Mouse (Mus musculus): ENCODE results near the gene Pycr2.
"Not testable (repeated sequence)": the region's sequence is repeated elsewhere in the genome, so short reads cannot be mapped to it uniquely, and the experiment has no call there.

Gene Pycr2

DNA sequence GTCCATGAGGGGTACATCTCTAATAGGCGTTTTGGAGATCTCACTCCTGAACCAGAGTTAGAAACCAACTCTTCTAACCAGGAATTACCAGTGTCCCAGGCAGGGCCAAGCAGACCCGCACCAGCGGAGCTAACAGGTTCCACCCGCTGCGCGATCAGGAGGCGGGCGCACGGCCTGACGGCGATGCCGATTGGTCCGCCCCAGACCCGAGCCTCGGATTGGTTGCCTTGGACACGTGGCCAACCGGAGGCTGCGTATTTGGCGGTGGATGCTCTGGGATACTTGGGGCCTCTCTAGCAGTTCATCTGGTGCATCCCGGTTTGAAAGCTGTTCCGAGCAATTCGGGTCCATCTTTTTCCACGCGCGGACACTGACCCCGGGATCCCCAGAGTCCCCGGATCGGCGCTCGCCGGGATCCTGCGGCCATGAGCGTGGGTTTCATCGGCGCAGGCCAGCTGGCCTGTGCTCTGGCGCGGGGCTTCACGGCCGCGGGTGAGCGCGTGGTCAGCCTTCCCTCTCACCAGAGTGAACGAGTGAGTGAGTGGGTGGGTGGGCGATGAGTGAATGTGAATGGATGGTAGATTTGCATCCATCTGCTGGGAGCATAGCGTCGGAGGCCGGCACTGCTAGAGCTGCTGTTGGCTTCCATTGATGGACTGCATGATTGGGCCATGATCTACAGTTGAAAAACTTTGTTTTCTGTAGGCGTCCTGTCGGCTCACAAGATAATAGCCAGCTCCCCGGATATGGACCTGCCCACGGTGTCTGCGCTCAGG lies at the start of gene Pycr2:
Gene Pycr2, plus strand, starts transcription at position 255 of the 776 bp plus-strand sequence.
- peak; percentile 92 for DNase-seq

DNA sequence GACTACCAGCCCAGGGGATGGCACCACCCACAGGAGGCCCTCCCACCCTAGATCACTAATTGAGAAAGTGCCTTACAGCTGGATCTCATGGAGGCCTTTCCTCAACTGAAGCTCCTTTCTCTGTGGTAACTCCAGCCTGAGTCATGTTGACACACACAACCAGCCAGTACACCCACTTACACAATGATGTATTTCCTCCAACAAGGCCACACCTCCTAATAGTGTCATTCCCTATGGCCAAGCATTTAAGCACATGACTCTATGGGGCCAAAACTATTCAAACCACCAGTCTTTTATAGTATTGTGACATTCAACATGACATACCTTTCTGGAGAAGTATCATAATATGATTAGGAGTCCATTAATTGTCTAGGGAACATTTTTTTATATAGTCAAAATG lies 45.3 kb upstream of the Pycr2 start:
- no peak for DNase-seq

GRCm38 (mm10) chr1:180860030-180860429 lies 44.1 kb upstream of the Pycr2 start:
- no peak for DNase-seq

- DNase-seq, result no peak
These were observed 40.5 kb upstream of the Pycr2 start for GRCm38 (mm10) chr1:180863606-180864005.

DNA sequence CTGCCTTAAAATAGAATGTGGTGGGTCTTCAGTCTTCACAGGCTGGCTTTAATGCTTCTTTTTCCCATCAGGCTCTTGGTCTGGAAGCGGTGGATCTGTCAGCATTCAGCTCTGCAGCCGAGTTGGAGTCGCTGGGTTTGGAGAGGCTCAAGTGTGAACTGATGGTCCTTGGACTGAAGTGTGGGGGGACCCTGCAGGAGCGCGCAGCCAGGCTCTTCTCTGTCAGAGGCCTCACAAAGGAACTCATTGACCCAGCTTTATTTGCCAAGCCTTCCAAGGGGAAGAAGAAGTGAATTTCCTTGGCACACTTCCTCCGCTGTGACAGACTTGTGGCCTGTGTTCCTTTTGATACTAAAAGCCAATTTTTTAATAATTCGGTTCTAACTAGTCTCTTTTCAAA lies 38.1 kb upstream of the Pycr2 start:
- no peak for DNase-seq

DNA sequence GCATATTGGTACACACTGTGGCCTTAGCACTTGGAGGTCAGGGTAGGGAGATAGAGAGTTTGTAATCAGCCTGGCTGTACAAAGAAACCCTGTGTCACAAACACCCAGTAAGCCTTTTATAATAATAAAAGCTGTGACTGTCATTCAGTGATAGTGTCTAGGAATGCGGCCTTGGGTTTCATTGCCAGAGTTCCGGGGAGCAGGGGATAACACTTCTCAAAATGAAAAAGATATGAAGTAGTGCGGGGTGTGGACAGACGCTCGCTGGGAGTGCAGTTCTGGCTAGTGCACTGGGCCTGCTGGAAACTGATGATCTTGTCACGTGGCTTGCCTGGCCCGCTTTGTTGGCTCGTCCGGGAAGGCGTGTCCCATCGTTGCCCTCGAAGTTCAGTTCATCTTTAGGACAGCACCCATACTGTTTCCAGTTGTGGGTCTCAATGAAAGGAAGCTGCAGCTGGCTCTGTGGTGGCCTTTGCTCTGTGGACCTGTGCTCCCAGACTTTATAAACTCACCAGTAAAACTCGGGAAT lies 33.9 kb upstream of the Pycr2 start:
- no peak for DNase-seq

GRCm38 (mm10) chr1:180873861-180874484 lies 30.1 kb upstream of the Pycr2 start:
- DNase-seq, result no peak

DNA sequence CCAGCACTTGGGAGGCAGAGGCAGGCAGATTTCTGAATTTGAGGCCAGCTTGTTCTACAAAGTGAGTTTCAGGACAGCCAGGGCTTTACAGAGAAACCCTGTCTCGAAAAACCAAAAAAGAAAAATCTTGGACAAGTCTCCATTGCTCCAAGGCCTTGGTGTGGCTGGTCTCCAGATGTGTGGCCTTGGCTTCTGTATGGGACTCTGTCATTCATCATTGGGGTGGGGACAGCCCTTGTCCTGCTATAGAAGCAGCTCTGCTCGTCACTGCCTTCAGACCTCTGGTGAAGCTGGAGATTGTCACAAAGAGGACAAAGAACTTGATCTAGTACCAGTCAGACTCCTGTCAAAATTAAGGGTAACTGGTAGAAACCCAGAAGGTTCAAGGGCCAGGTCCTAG lies 29.5 kb upstream of the Pycr2 start:
- no peak for DNase-seq

DNA sequence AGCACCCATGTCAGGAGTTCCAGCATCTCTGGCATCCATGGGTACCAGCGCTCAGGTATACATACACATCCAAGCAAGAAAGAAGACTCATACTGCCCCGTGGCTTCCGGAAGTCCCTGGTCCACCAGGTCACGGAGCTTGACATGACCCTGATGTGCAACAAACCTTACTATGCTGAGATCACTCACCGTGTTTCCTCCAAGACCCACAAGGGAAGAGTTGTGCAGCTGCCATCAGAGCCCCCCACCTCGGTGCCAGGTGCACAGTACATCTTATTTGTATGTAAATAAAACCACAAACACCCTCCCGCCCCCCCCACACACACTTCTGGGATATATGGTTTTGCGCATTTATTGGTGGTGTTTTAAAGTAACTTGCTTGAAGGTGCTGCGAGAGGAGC lies 29.0 kb upstream of the Pycr2 start:
- DNase-seq, result no peak

- DNase-seq, result no peak
These were observed 26.6 kb upstream of the Pycr2 start for GRCm38 (mm10) chr1:180877466-180877865.

GRCm38 (mm10) chr1:180881768-180882167 lies 22.3 kb upstream of the Pycr2 start:
- no peak for DNase-seq

- no peak for DNase-seq
These were observed 20.4 kb upstream of the Pycr2 start for GRCm38 (mm10) chr1:180883731-180884130.

DNA sequence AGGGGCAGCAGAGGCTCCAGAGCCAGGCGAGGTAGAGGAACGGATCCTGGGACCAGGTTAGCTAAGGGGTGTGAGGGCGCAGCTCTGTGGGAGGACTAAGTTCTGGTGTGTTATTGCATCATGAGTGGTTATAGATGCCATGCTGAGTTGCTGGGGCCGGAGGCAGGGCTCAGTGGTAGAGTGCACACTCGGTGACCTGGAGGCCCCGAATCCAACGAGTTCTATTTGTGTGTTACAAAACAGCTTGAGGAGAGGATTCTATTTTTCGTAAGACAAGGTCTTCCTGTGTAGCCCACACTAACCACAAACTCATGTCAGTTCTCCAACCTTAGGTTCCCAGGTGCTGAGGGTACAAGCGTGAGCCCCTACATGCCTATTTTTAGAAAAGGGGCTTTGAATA lies 19.6 kb upstream of the Pycr2 start:
- DNase-seq, result no peak

- DNase-seq, result peak; percentile 65
These were observed 15.5 kb upstream of the Pycr2 start for GRCm38 (mm10) chr1:180888556-180889042.

GRCm38 (mm10) chr1:180889172-180889571 lies 14.9 kb upstream of the Pycr2 start:
- no peak for DNase-seq

- DNase-seq, result no peak
These were observed 14.3 kb upstream of the Pycr2 start for GRCm38 (mm10) chr1:180889841-180890240.

- no peak for DNase-seq
These were observed 11.3 kb upstream of the Pycr2 start, which contains the start of gene Lefty2 for GRCm38 (mm10) chr1:180892808-180893207. TSS of gene Lefty2 (plus strand) at chr1:180893108.

DNA sequence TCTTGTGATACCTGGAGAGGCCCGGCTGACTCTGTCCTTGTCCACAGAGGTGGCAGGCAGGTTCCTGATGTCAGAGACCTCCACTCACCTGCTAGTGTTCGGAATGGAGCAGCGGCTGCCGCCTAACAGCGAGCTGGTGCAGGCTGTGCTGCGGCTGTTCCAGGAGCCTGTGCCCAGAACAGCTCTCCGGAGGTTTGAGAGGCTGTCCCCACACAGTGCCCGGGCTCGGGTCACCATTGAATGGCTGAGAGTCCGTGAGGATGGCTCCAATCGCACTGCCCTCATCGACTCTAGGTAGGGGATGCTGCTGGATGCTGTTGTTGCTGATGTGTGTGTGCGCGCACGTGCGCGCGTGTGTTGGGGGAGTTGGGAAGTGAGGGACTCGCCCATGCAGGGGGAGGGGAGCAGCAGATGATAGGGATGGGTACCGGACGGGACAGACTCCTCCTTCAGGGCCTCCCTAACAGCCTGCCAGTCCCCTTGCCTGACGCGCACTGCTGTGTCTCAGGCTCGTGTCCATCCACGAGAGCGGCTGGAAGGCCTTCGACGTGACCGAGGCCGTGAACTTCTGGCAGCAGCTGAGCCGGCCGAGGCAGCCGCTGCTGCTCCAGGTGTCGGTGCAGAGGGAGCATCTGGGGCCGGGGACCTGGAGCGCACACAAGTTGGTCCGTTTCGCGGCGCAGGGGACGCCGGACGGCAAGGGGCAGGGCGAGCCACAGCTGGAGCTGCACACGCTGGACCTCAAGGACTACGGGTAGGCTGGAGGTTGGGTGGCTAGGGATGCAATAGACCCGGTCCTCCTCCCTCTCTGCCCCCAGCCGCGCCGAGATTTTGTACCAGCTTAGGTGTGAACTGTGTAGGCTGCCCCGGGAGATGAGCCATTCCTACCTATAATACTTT lies 9.8 kb upstream of the Pycr2 start:
- DNase-seq, result not testable (repeated sequence)

- DNase-seq, result no peak
These were observed 3.0 kb upstream of the Pycr2 start for GRCm38 (mm10) chr1:180901107-180901506.

GRCm38 (mm10) chr1:180902915-180903314 lies 1.2 kb upstream of the Pycr2 start:
- DNase-seq, result no peak

GRCm38 (mm10) chr1:180903666-180904038 lies 441 bp upstream of the Pycr2 start:
- DNase-seq, result no peak

DNA sequence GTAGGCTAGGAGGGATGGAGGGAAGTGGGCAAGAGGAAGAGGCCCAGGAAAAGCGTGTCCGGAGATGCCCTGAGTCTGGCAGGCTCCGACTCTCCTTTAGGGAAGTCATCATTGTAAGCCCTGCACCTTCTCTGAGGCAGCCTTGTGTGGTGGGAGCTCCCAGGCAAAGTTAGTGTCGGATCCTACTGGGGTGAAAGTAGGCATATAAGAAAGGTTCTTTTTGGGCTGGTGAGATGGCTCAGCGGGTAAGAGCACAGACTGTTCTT lies 655 bp downstream of the Pycr2 start:
- no peak for DNase-seq

DNA sequence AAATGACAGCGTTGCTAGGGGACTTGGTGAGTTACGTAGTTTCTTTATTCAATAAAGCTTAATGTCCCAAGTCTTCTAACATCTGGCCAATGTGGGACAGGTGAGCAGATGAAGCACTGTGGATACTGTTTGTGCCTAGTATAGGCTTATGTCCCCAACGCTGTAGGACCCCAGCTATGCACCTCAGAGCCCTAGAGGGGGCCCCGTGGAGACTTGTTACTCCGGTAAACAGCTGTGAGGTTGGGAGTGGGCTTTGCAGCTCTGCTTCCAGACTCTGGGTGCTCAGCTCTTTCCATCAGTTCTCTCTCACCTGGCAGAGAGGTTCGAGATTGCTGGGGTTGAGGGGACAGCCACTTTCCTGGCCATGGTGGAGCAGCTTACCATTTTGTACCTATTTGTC lies 1.2 kb downstream of the Pycr2 start:
- no peak for DNase-seq

Measured in kidney, adult 11 months (tissue).